ENCODE assay signal across 8 mouse cellular contexts in genomic region chr3:50905993-50906831, GRCm38 (mm10).
DNase-seq lines count a peak whose midpoint lies in the region; ATAC-seq and TF ChIP-seq lines count a peak whose summit lies in the region.

No protein-coding gene starts in this region.

- 0 out of 2 replicates have a peak overlapping the region, but pooled peaks have one; percentile 26 for H3K9ac ChIP-seq in embryonic facial prominence, embryonic 15.5 days
- H3K9ac ChIP-seq in heart, embryonic 11.5 days (ENCODE audit: low read depth, low read length) = peak overlapping the region; percentile 56
- H3K9ac ChIP-seq in kidney, embryonic 15.5 days = peak overlapping the region; percentile 38; the same call in 1 of the 2 replicates
- H3K9ac ChIP-seq in limb, embryonic 15.5 days = no peak overlapping the region
- peak overlapping the region; percentile 9; the same call in 1 of the 2 replicates for H3K9ac ChIP-seq in midbrain, postnatal 0 days (replicated peaks; ENCODE audit: low read length, poor library complexity, severe bottlenecking)

- TF ChIP-seq POLR2A in bone marrow macrophage, adult 2 months (IDR thresholded peaks at IDR 0.05; ENCODE audit: borderline replicate concordance, low read depth, low read length) = no peak

- peak; percentile 90 for TF ChIP-seq CTCF in bone marrow macrophage, adult 2 months (IDR thresholded peaks at IDR 0.05; ENCODE audit: low read depth, low read length)
- peak; percentile 97 for TF ChIP-seq CTCF in midbrain, postnatal 0 days (IDR thresholded peaks at IDR 0.05)

- no peaks in the 10 kb centered on the region for H3K36me3 ChIP-seq in embryonic facial prominence, embryonic 15.5 days
- no peaks in the 10 kb centered on the region for H3K36me3 ChIP-seq in heart, embryonic 11.5 days (ENCODE audit: control insufficient read depth, insufficient read depth, low read length)
- H3K36me3 ChIP-seq in kidney, embryonic 15.5 days = no peaks in the 10 kb centered on the region
- no peaks in the 10 kb centered on the region for H3K36me3 ChIP-seq in limb, embryonic 15.5 days
- H3K36me3 ChIP-seq in midbrain, postnatal 0 days (ENCODE audit: insufficient read depth, low read length) = no peaks in the 10 kb centered on the region

- H3K9me3 ChIP-seq in embryonic facial prominence, embryonic 15.5 days (replicated peaks) = no peaks in the 10 kb centered on the region
- no peaks in the 10 kb centered on the region for H3K9me3 ChIP-seq in heart, embryonic 11.5 days (replicated peaks; ENCODE audit: control insufficient read depth, low read length)
- H3K9me3 ChIP-seq in kidney, embryonic 15.5 days (replicated peaks) = no peaks in the 10 kb centered on the region
- no peaks in the 10 kb centered on the region for H3K9me3 ChIP-seq in limb, embryonic 15.5 days
- no peaks in the 10 kb centered on the region for H3K9me3 ChIP-seq in midbrain, postnatal 0 days (ENCODE audit: low read length)

- peak overlapping the region; percentile 54 for H3K4me2 ChIP-seq in embryonic facial prominence, embryonic 15.5 days (replicated peaks)
- H3K4me2 ChIP-seq in heart, embryonic 11.5 days = peak overlapping the region; percentile 65
- H3K4me2 ChIP-seq in kidney, embryonic 15.5 days = peak overlapping the region; percentile 62
- H3K4me2 ChIP-seq in limb, embryonic 15.5 days = peak overlapping the region; percentile 48
- H3K4me2 ChIP-seq in midbrain, postnatal 0 days (ENCODE audit: low read depth, low read length, poor library complexity, severe bottlenecking) = peak overlapping the region; percentile 49

- H3K4me1 ChIP-seq in bone marrow macrophage, adult 2 months (ENCODE audit: control insufficient read depth, insufficient read depth, low read length) = no peaks in the 10 kb centered on the region
- peaks cover 31% of the 10 kb centered on the region for H3K4me1 ChIP-seq in embryonic facial prominence, embryonic 15.5 days
- H3K4me1 ChIP-seq in heart, embryonic 11.5 days (ENCODE audit: control insufficient read depth, insufficient read depth, low read length) = no peaks in the 10 kb centered on the region
- H3K4me1 ChIP-seq in kidney, embryonic 15.5 days = peaks cover 26% of the 10 kb centered on the region
- H3K4me1 ChIP-seq in limb, embryonic 15.5 days = peaks cover 37% of the 10 kb centered on the region
- H3K4me1 ChIP-seq in midbrain, postnatal 0 days (ENCODE audit: insufficient read depth, low read length) = no peaks in the 10 kb centered on the region

- H3K4me3 ChIP-seq in bone marrow macrophage, adult 2 months (ENCODE audit: insufficient read depth, low read length) = peak overlapping the region; percentile 47
- peak overlapping the region; percentile 36 for H3K4me3 ChIP-seq in embryonic facial prominence, embryonic 15.5 days (replicated peaks)
- peak overlapping the region; percentile 37 for H3K4me3 ChIP-seq in heart, embryonic 11.5 days (ENCODE audit: low read depth, low read length)
- H3K4me3 ChIP-seq in kidney, embryonic 15.5 days (replicated peaks) = peak overlapping the region; percentile 40
- peak overlapping the region; percentile 33 for H3K4me3 ChIP-seq in limb, embryonic 15.5 days
- peak overlapping the region; percentile 13; the same call in 1 of the 2 replicates for H3K4me3 ChIP-seq in midbrain, postnatal 0 days (ENCODE audit: low read depth, low read length)

- ATAC-seq in embryonic facial prominence, embryonic 15.5 days (ENCODE audit: insufficient number of reproducible peaks, low FRiP score, low TSS enrichment, low read depth) = peak; percentile 72
- ATAC-seq in heart, embryonic 11.5 days (replicated peaks; ENCODE audit: insufficient number of reproducible peaks, low FRiP score, low TSS enrichment) = peak; percentile 39; the same call in 1 of the 2 replicates
- ATAC-seq in kidney, embryonic 15.5 days (replicated peaks; ENCODE audit: low FRiP score) = peak; percentile 57
- peak; percentile 70; the same call in 1 of the 2 replicates for ATAC-seq in limb, embryonic 15.5 days (ENCODE audit: insufficient number of reproducible peaks, low FRiP score, low TSS enrichment, low read depth)
- peak; percentile 85 for ATAC-seq in midbrain, postnatal 0 days (ENCODE audit: low FRiP score)

- 11% methylated on average over 32 of the region's 32 CpGs for WGBS in embryonic facial prominence, embryonic 15.5 days
- WGBS in heart, embryonic 11.5 days (ENCODE audit: insufficient replicate concordance) = 13% methylated on average over 32 of the region's 32 CpGs
- WGBS in kidney, embryonic 15.5 days = 10% methylated on average over 32 of the region's 32 CpGs
- WGBS in limb, embryonic 15.5 days = 12% methylated on average over 32 of the region's 32 CpGs
- WGBS in midbrain, postnatal 0 days = 7% methylated on average over 32 of the region's 32 CpGs

- H3K27me3 ChIP-seq in embryonic facial prominence, embryonic 15.5 days = no peaks in the 10 kb centered on the region
- no peaks in the 10 kb centered on the region for H3K27me3 ChIP-seq in heart, embryonic 11.5 days (ENCODE audit: control insufficient read depth, insufficient read depth, low read length)
- H3K27me3 ChIP-seq in kidney, embryonic 15.5 days = no peaks in the 10 kb centered on the region
- H3K27me3 ChIP-seq in limb, embryonic 15.5 days = no peaks in the 10 kb centered on the region
- no peaks in the 10 kb centered on the region for H3K27me3 ChIP-seq in midbrain, postnatal 0 days (ENCODE audit: insufficient read depth, low read length)

- H3K27ac ChIP-seq in bone marrow macrophage, adult 2 months (ENCODE audit: insufficient read depth, low read depth, low read length) = no peak overlapping the region
- H3K27ac ChIP-seq in embryonic facial prominence, embryonic 15.5 days (replicated peaks) = peak overlapping the region; percentile 76
- no peak overlapping the region for H3K27ac ChIP-seq in heart, embryonic 11.5 days (ENCODE audit: low read depth, low read length)
- peak overlapping the region; percentile 67; the same call in 1 of the 2 replicates for H3K27ac ChIP-seq in kidney, embryonic 15.5 days
- H3K27ac ChIP-seq in limb, embryonic 15.5 days = peak overlapping the region; percentile 84
- H3K27ac ChIP-seq in midbrain, postnatal 0 days (ENCODE audit: low read depth, low read length) = peak overlapping the region; percentile 73

- DNase-seq in A20 (ENCODE audit: low read depth, low spot score) = peak; percentile 86
- peak; percentile 93 for DNase-seq in midbrain, postnatal 0 days (ENCODE audit: low spot score)
- peak; percentile 71 to 86 for DNase-seq in spleen, postnatal 10 days (ENCODE audit: low spot score in 2 of 2)

Comparison
In these comparisons a context has a peak if more than half of its experiments do, and no peak if none do; other contexts are left out.
1. H3K27ac ChIP-seq: peak in embryonic facial prominence, embryonic 15.5 days (single experiment), kidney, embryonic 15.5 days (single experiment), limb, embryonic 15.5 days (single experiment) and midbrain, postnatal 0 days (single experiment); none in bone marrow macrophage, adult 2 months (single experiment) and heart, embryonic 11.5 days (single experiment).
2. Peak in every context shown above with its lines, with median percentiles within 50 percentile points of each other: DNase-seq, H3K4me3 ChIP-seq, ATAC-seq and H3K4me2 ChIP-seq.